Mouse (Mus musculus) large intestine, adult 2 months (tissue): ENCODE results near the gene Chrm4. TPM values are rescaled to one million over a fixed set of nuclear protein-coding genes. Genes with fewer than 3 reads are reported as not detected.

ENCODE experiments used
- DNase-seq: peaks from one replicate; pipeline ENCODE4 v3.0.0-alpha.2; 2012; ENCODE audit warnings: low read depth, low spot score
- WGBS: fragments of 180-500 bp; shearing (Covaris S2); methylation state at CpG from one replicate; pipeline ENCODE4 v1.1.7; 2018; 5-methylcytosine and 5-hydroxymethylcytosine counted together
- polyA plus RNA-seq: library from polyadenylated mRNA; depleted of rRNA; stranded (reverse); fragments of >200 nt; gene quantifications from 2 replicates; pipeline ENCODE4 v1.2.3, GENCODE M21; 2012

Chrm4 gene
- polyA plus RNA-seq, 1 experiment, result 4.8 TPM

GRCm38 (mm10) chr2:91936154-91936553 lies 9.1 kb downstream of the Chrm4 start:
- WGBS, result 90% methylated on average over 7 of the region's 7 CpGs
- DNase-seq, result no peak

DNA sequence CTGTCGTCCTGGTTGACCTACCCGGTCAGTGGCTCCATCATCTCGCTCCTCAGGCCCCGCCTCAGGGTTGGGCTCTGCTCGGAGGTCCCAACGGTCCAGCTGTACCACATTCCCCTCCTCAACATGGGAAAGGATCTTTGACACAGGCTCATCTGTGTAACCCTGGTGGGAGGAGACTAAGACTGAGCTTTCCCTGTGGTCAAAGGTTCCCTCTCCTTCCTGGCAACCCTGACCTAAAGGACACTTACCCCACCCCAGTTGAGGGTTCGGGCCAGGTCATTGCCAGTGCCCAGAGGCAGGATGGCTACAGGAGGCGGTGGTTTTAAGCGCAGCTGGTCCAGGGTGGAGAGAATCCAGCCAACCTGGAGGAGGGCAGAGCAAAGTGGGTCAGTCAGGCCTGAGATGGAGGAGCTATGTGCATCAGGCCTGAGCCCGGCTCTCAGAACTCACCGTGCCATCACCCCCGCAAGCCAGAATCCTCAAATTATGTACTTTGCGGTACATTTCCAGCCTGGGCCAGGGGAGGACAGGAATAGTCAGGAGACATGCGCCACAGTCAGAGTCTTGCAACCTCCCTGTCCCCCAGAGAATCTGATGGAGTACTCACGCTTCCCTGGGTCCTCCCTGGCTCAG lies 12.4 kb downstream of the Chrm4 start:
- WGBS, result 75% methylated on average over 15 of the region's 15 CpGs
- DNase-seq, result no peak

DNA sequence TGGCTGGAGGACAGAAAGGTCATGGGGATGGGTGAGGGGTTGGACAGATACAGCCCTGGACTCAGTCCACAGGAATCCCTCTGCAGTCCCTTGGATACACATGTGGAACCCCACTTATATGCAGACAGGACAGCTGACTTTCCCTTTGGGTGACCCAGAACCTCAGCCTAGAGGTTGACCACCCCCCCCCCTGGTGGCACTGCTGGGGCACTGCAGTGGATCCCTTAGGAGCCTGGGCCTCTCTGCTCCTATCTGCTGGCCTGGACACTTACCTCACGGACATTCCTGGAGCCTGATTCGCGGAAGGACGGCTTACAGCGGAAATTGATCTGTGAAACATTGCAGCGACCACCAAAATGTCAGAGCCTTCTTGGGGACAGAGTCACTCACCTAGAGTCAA lies 15.3 kb downstream of the Chrm4 start:
- no peak for DNase-seq
- 76% methylated on average over 6 of the region's 6 CpGs for WGBS

- 48% methylated on average over 13 of the region's 13 CpGs for WGBS
Observed at GRCm38 (mm10) chr2:91944170-91944950, 17.3 kb downstream of the Chrm4 start.

DNA sequence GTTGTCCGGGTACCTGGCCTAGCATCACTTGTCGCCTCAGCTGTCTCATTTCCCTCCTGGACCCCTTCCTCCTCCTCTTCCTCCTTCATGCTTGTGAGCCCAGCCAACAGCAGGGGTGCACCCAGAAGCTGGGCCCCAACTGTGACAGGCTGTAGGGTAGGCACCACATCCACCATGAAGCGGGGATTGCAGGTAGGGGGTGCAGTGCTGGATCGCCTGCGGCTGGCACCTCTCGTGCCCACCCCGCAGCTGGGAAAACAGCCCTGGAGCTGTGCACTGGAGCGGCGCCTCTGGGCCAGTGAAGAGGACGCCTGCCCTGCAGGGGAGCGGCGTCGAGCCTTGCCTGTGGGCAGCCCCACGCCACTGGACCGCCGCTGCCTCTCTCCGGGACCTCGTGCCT lies 18.4 kb downstream of the Chrm4 start, which contains the start of gene Gm9821:
Gm9821 (plus strand) TSS at position 221 of the 400 bp plus-strand sequence.
- no peak for DNase-seq
- whole genome bisulfite sequencing, result 94% methylated on average over 18 of the region's 18 CpGs

More at GRCm38 (mm10) chr2:91944170-91944950, 17.3 kb downstream of the Chrm4 start:
- no peak for DNase-seq

- 19% methylated on average over 6 of the region's 6 CpGs for WGBS
- no peak for DNase-seq
Observed at GRCm38 (mm10) chr2:91946836-91947235, 19.8 kb downstream of the Chrm4 start.

GRCm38 (mm10) chr2:91947397-91948150 lies 20.5 kb downstream of the Chrm4 start:
- DNase-seq, result no peak
- 31% methylated on average over 11 of the region's 11 CpGs for WGBS

GRCm38 (mm10) chr2:91948151-91948509 lies 21.1 kb downstream of the Chrm4 start:
- DNase-seq, result no peak
- 28% methylated on average over 6 of the region's 6 CpGs for WGBS

DNA sequence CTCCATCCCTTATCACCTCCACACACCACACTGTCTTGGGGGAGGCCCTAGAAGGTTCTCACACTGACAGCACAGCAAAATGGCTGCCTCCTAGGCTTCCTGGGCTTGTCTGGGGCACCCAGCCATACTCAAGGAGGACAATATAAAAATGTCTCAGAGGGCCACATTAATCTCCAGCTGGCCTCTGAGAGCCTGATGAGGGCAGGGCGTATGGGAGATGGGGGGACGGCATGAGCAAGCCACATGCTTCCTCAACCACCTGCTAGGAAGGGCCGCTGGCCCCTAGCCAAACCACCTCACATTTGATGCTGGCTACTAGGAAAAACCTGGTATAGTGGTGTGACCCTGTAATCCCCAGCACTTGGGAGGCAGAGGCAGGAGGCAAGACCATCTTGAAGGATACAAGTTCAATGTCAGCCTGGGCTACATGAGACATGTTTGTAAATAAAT lies 21.8 kb downstream of the Chrm4 start:
- 19% methylated on average over 3 of the region's 3 CpGs for WGBS
- no peak for DNase-seq

- 23% methylated on average over 17 of the region's 17 CpGs for WGBS
- DNase-seq, result no peak
Observed at GRCm38 (mm10) chr2:91949411-91950274, 22.6 kb downstream of the Chrm4 start.

- 12% methylated on average over 15 of the region's 15 CpGs for WGBS
- DNase-seq, result no peak
Observed at GRCm38 (mm10) chr2:91950275-91951085, 23.4 kb downstream of the Chrm4 start.

DNA sequence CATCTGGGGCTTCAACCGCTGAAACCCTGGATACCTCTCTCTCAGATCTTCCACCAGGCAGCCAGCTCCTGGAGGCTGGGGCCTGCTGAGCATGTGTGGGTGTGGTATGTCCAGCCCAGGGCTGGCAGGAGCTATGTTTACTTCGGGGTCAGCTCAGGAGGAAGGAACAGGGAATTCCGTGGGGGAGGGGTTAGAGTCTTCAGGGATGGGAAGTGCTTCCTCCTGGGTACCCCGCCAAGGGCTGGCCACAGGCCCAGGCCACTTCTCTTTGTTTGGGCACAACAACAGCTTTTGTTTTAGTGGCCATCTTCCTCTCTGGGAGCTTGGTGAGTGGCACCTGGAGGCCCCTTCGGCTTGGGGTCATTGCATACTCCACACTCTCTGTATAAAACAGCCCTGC lies 26.8 kb downstream of the Chrm4 start:
- DNase-seq, result no peak

GRCm38 (mm10) chr2:91955121-91955591 lies 28.1 kb downstream of the Chrm4 start:
- no peak for DNase-seq
- 21% methylated on average over 4 of the region's 4 CpGs for WGBS

More for the DNA sequence above, 26.8 kb downstream of the Chrm4 start:
- WGBS, result 6% methylated on average over 5 of the region's 5 CpGs

DNA sequence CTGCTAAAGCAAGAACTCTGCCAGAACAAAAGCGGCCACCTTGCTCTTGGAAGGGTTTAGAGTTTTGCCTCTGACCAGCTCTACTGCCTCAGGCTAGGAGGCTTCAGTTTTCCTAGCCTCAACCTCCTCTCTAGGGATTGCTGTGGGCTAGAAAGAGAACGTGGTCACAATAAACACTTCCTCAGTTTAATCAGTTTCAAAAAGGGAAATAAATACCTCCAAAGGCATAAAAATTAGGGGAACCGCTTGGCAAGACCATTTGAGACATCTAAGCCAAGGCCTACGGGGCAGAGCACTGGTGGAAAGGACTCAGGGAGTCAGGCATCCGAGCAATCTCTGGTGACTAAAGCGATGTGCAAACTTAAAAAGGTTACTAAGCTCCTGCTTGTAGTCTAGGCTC lies 28.8 kb downstream of the Chrm4 start:
- 55% methylated on average over 6 of the region's 6 CpGs for WGBS
- no peak for DNase-seq

GRCm38 (mm10) chr2:91957096-91957495 lies 30.0 kb downstream of the Chrm4 start:
- DNase-seq, result no peak
- 9% methylated on average over 4 of the region's 4 CpGs for WGBS

GRCm38 (mm10) chr2:91958049-91958448 lies 31.0 kb downstream of the Chrm4 start:
- 77% methylated on average over 8 of the region's 8 CpGs for WGBS

DNA sequence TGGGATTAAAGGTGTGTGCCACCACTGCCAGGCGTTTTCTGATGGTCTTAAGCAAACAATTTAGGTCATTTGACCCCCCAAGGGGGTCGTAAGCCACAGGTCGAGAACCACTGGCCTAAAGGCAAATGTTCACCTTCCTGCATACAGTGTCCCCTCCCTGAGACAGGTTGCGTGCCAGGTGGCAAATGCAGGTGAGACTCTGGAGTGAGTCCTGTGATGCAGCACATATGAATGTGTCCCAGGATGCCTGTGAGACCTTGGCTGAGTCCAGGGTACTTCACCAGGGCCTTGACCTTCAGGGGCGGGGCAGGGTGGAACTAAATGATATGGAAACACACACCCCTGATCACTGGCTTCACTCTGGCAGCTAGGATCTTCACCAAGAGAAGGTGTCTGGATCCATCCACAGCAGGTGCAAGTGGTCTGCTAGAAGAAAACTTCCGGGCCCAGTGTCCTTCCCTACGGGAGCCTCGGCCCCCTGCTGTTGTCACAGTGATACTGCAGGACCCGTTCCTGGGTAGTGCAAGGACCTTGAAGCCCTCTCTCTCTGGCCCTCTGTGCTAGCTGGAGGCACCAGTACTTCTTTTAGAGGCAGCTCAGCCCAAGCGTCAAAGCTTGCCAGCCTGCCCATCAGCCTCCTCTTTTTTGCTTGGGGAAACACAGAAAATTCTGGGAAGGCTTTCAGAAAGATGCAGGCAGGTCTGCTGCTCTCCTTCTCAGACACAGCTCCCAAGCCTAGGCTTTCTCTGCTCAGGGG lies 31.8 kb downstream of the Chrm4 start:
- no peak for DNase-seq
- WGBS, result 34% methylated on average over 10 of the region's 10 CpGs

More at GRCm38 (mm10) chr2:91958049-91958448, 31.0 kb downstream of the Chrm4 start:
- no peak for DNase-seq
